Mouse (Mus musculus) kidney, embryonic 16.5 days (tissue): ENCODE data around the gene Txlng. TPM values are rescaled to one million over a fixed set of nuclear protein-coding genes. Genes with fewer than 3 reads are reported as not detected.

ENCODE experiments used
- ATAC-seq: fragments of 200-750 bp; cut with Nextera tagmentation; 2 replicates; pipeline ENCODE4 v1.8.0; 2017; ENCODE audit warnings: moderate TSS enrichment; ENCODE audit not compliant: low FRiP score, low TSS enrichment
- H3K27ac ChIP-seq: fragments of 300-500 bp; sonication (generic); 2 replicates; pipeline ENCODE4 v1.5.1; 2014; ENCODE audit warnings: low read length
- H3K27me3 ChIP-seq: fragments of 300-500 bp; sonication (generic); 2 replicates; pipeline ENCODE4 v1.6.1; 2014; ENCODE audit warnings: low read length, control low read depth, mixed read lengths; ENCODE audit not compliant: insufficient read depth
- H3K36me3 ChIP-seq: fragments of 300-500 bp; sonication (generic); 2 replicates; pipeline ENCODE4 v1.6.1; 2014; ENCODE audit warnings: low read length, control low read depth, mixed read lengths; ENCODE audit not compliant: insufficient read depth
- H3K4me1 ChIP-seq: fragments of 300-500 bp; sonication (generic); 2 replicates; pipeline ENCODE4 v1.6.1; 2014; ENCODE audit warnings: low read length, control low read depth, mixed read lengths; ENCODE audit not compliant: insufficient read depth
- H3K4me2 ChIP-seq: fragments of 300-500 bp; sonication (generic); replicated peaks from 2 replicates; pipeline ENCODE4 v1.6.1; 2014; ENCODE audit warnings: low read depth, low read length
- H3K4me3 ChIP-seq: fragments of 300-500 bp; sonication (generic); 2 replicates; pipeline ENCODE4 v1.5.1; 2014; ENCODE audit warnings: mild to moderate bottlenecking, low read length
- H3K9ac ChIP-seq: fragments of 300-500 bp; sonication (generic); replicated peaks from 2 replicates; pipeline ENCODE4 v1.6.1; 2014; ENCODE audit warnings: low read length
- H3K9me3 ChIP-seq: fragments of 300-500 bp; sonication (generic); 2 replicates; pipeline ENCODE4 v1.6.1; 2016; ENCODE audit warnings: low read length, control low read depth
- WGBS: fragments of 180-500 bp; shearing (Covaris S2); extraction: QIAGEN DNeasy Blood & Tissue Kit; methylation state at CpG from one replicate; pipeline ENCODE4 v1.1.7; 2014; 5-methylcytosine and 5-hydroxymethylcytosine counted together
- microRNA counts: library from miRNA; unstranded; fragments of <30 nt; microRNA quantifications from one replicate; lab custom pipeline; 2016
- microRNA-seq: library from miRNA; unstranded; fragments of <30 nt; microRNA quantifications from one replicate; pipeline ENCODE4, GENCODE M21; 2016
- polyA plus RNA-seq: library from polyadenylated mRNA; unstranded; fragments of >200 nt; fragmentation: Nextera tagmentation; extraction: Ambion mirVana; gene quantifications from 2 replicates; pipeline ENCODE4 v1.2.1, GENCODE M21; 2015

Gene Txlng
- polyA plus RNA-seq, 1 experiment from 2014 or later = 15.3 TPM

DNA sequence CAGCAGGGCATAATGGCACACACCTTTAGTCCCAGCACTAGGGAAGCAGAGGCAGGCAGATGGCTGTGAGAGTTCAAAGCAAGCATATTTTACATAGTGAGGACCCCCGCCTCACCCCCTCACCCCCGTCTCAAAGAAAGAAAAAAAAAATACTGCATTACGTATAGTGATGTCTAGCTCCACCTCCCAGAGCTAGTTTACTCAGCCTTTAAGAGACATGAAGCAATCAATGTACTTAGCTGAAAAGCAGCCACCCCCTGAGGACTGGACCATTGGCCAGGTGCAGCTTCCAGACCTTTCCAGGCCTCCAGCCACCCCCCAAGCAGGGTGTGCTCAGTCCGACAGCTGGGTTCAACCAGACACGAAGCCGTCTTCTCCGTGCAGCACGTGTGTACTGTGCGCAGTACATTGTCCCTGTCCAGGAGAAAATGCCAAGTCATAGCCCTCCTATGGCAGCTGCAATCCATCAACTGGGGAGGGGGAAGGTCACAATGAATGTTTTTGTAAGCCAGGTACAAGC, 93.1 kb downstream of the Txlng start:
- Histone ChIP-seq H3K4me1 (0 out of 2 replicates have a peak, but pooled peaks cover 3% of the 10 kb centered on the region), H3K4me2 (peak overlapping the region; percentile 58), H3K9me3 (no peaks in the 10 kb centered on the region), H3K9ac (peak overlapping the region; percentile 53), H3K27me3 (no peaks in the 10 kb centered on the region), H3K4me3 (peak overlapping the region; percentile 52), H3K36me3 (no peaks in the 10 kb centered on the region), H3K27ac (peak overlapping the region; percentile 94)
- ATAC-seq = peak; percentile 84
- 25% methylated on average over 9 of the region's 9 CpGs for WGBS

GRCm38 (mm10) chrX:162734997-162735929, 94.0 kb downstream of the Txlng start:
- 0 out of 2 replicates have a peak, but pooled peaks cover 3% of the 10 kb centered on the region for H3K4me1 ChIP-seq
- H3K36me3 ChIP-seq = no peaks in the 10 kb centered on the region
- peak overlapping the region; percentile 53 for H3K9ac ChIP-seq
- no peaks in the 10 kb centered on the region for H3K9me3 ChIP-seq
- H3K27ac ChIP-seq = peak overlapping the region; percentile 94
- WGBS = 27% methylated on average over 25 of the region's 25 CpGs
- H3K4me3 ChIP-seq = peak overlapping the region; percentile 52
- ATAC-seq = peak; percentile 85
- peak overlapping the region; percentile 58 for H3K4me2 ChIP-seq
- no peaks in the 10 kb centered on the region for H3K27me3 ChIP-seq

- Histone ChIP-seq H3K9ac (no peak overlapping the region), H3K27me3 (no peaks in the 10 kb centered on the region), H3K36me3 (no peaks in the 10 kb centered on the region), H3K27ac (no peak overlapping the region), H3K4me2 (no peak overlapping the region), H3K9me3 (no peaks in the 10 kb centered on the region), H3K4me1 (0 out of 2 replicates have a peak, but pooled peaks cover 3% of the 10 kb centered on the region), H3K4me3 (no peak overlapping the region)
- WGBS = 90% methylated on average over 4 of the region's 4 CpGs
- no peak for ATAC-seq
Observed at GRCm38 (mm10) chrX:162730031-162730430, 99.2 kb downstream of the Txlng start.

MicroRNAs encoded within 50 kb of the gene (microRNA counts, 519-probe panel; counts per million panel counts)
- 2,239 counts per million, percentile 56 among the panel's probes with 10 or more counts for microRNA mmu-miR-3473 (lab: Ali Mortazavi, UCI)

Small RNA genes lying within 50 kb of the gene (microRNA-seq; reads per million reads assigned to microRNA genes)
- not detected for gene Mir3473a

Other genes with a start within 250 kb of the Txlng start
- 2.0 TPM in 2 replicates for gene Reps2, start 185.8 kb downstream of the Txlng start, polyA plus RNA-seq
- gene Rbbp7, start 69.1 kb downstream of the Txlng start, polyA plus RNA-seq = 572 and 599 TPM in 2 replicates
- gene Syap1, start 59.0 kb upstream of the Txlng start, polyA plus RNA-seq = 42.5 and 44.0 TPM in 2 replicates
- gene Ctps2, start 71.8 kb upstream of the Txlng start, polyA plus RNA-seq = 95.8 and 104 TPM in 2 replicates
- 347 and 501 TPM in 2 replicates for gene S100g, start 135.1 kb upstream of the Txlng start, polyA plus RNA-seq